Mouse (Mus musculus) kidney, adult 18-20 months (tissue): ENCODE measurements around the gene Phxr2.
A peak's percentile ranks its signal among the peaks of the same experiment; 100 is the strongest.

Source experiments
- DNase-seq: peaks from one replicate; pipeline ENCODE4 v3.0.0; 2021

The Phxr2 gene

GRCm38 (mm10) chr10:99086029-99086428, 40.1 kb downstream of the Phxr2 start:
- DNase-seq = no peak

GRCm38 (mm10) chr10:99085240-99085587, 40.9 kb downstream of the Phxr2 start:
- no peak for DNase-seq

- peak; percentile 88 for DNase-seq
Observed at GRCm38 (mm10) chr10:99084397-99085239, 41.5 kb downstream of the Phxr2 start.

- peak; percentile 68 for DNase-seq
Observed at GRCm38 (mm10) chr10:99083431-99084003, 42.6 kb downstream of the Phxr2 start.

GRCm38 (mm10) chr10:99081569-99081990, 44.5 kb downstream of the Phxr2 start:
- no peak for DNase-seq

- DNase-seq = no peak
Observed at GRCm38 (mm10) chr10:99078621-99079020, 47.5 kb downstream of the Phxr2 start.

- DNase-seq = no peak
Observed at GRCm38 (mm10) chr10:99076113-99076895, 49.8 kb downstream of the Phxr2 start.
